ENCODE assay signal across 9 mouse cellular contexts in genomic region chr7:133011191-133011590, GRCm38 (mm10).
DNase-seq lines count a peak whose midpoint lies in the region; ATAC-seq and TF ChIP-seq lines count a peak whose summit lies in the region.
"Had no signal": no experiment of that assay in that cellular context is flagged by ENCODE, and none has a peak within 500 bp of the region (broad histone marks: within the 10 kb centered on the region; RNA-seq: fewer than 3 reads in every experiment).

No protein-coding gene starts in this region.

- peak; percentile 27; the same call in 1 of the 2 replicates for ATAC-seq in liver, postnatal 0 days
- ATAC-seq in liver, embryonic 12.5 days = no peak
- ATAC-seq in heart, postnatal 0 days (ENCODE audit: insufficient read depth, low read depth) = peak; percentile 72
- ATAC-seq in megakaryocyte-erythroid progenitor cell, adult 5-6 weeks (replicated peaks; ENCODE audit: low FRiP score, low TSS enrichment, poor library complexity, severe bottlenecking) = no peak
- ATAC-seq: Patski had no signal

- WGBS in liver, postnatal 0 days (ENCODE audit: insufficient replicate concordance) = 43% methylated on average over 5 of the region's 5 CpGs
- 65% methylated on average over 5 of the region's 5 CpGs for WGBS in liver, embryonic 12.5 days (ENCODE audit: insufficient replicate concordance)
- 22% methylated on average over 5 of the region's 5 CpGs for WGBS in heart, postnatal 0 days

- no peak for TF ChIP-seq EP300 in liver, postnatal 0 days (IDR thresholded peaks at IDR 0.05; ENCODE audit: low read depth)
- no peak for TF ChIP-seq EP300 in heart, postnatal 0 days (IDR thresholded peaks at IDR 0.05; ENCODE audit: low read depth)

- H3K9me3 ChIP-seq in liver, postnatal 0 days (ENCODE audit: low read length) = no peaks in the 10 kb centered on the region
- no peaks in the 10 kb centered on the region for H3K9me3 ChIP-seq in liver, embryonic 12.5 days (replicated peaks)
- no peaks in the 10 kb centered on the region for H3K9me3 ChIP-seq in heart, postnatal 0 days (replicated peaks; ENCODE audit: control insufficient read depth, low read length)

- no peak overlapping the region for H3K27ac ChIP-seq in liver, postnatal 0 days (ENCODE audit: low read depth)
- H3K27ac ChIP-seq in liver, embryonic 12.5 days = no peak overlapping the region
- peak overlapping the region; percentile 70 for H3K27ac ChIP-seq in heart, postnatal 0 days (ENCODE audit: low read depth)

- no peak overlapping the region for H3K9ac ChIP-seq in liver, postnatal 0 days (replicated peaks)
- H3K9ac ChIP-seq in liver, embryonic 12.5 days = no peak overlapping the region
- no peak overlapping the region for H3K9ac ChIP-seq in heart, postnatal 0 days (replicated peaks; ENCODE audit: low read depth, low read length)

- H3K27me3 ChIP-seq in liver, postnatal 0 days (ENCODE audit: insufficient read depth, low read length) = no peaks in the 10 kb centered on the region
- no peaks in the 10 kb centered on the region for H3K27me3 ChIP-seq in liver, embryonic 12.5 days (replicated peaks)
- H3K27me3 ChIP-seq in heart, postnatal 0 days (ENCODE audit: control insufficient read depth, insufficient read depth, low read length) = no peaks in the 10 kb centered on the region
- H3K27me3 ChIP-seq: Patski had no signal

- peak; percentile 33 for DNase-seq in liver, postnatal 0 days
- peak; percentile 70 for DNase-seq in cerebellum, adult 18-20 months
- peak; percentile 78 for DNase-seq in heart, postnatal 0 days (ENCODE audit: low spot score)
- DNase-seq in layer of hippocampus, adult 8-10 months (ENCODE audit: low spot score in 2 of 2) = peak; percentile 77 to 78
- DNase-seq in right cerebral cortex, postnatal 4 days = peak; percentile 36
- DNase-seq in left cerebral cortex, adult 18-20 months (ENCODE audit: low spot score in 2 of 2) = no peak

- TF ChIP-seq CTCF in liver, postnatal 0 days (IDR thresholded peaks at IDR 0.05; ENCODE audit: low read depth) = no peak
- no peak for TF ChIP-seq CTCF in heart, postnatal 0 days (IDR thresholded peaks at IDR 0.05; ENCODE audit: low read depth)

- no peak overlapping the region for H3K4me3 ChIP-seq in liver, postnatal 0 days (ENCODE audit: low read depth, low read length)
- no peak overlapping the region for H3K4me3 ChIP-seq in liver, embryonic 12.5 days
- no peak overlapping the region for H3K4me3 ChIP-seq in heart, postnatal 0 days (ENCODE audit: low read depth, low read length)

- peaks cover 8% of the 10 kb centered on the region for H3K4me1 ChIP-seq in liver, postnatal 0 days (ENCODE audit: insufficient read depth)
- peaks cover 21% of the 10 kb centered on the region; the same call in 1 of the 2 replicates for H3K4me1 ChIP-seq in liver, embryonic 12.5 days
- H3K4me1 ChIP-seq in heart, postnatal 0 days (ENCODE audit: control insufficient read depth, insufficient read depth) = peaks cover 75% of the 10 kb centered on the region

- H3K4me2 ChIP-seq in liver, postnatal 0 days (ENCODE audit: low read depth, low read length) = no peak overlapping the region; the same call in 1 of the 2 replicates
- H3K4me2 ChIP-seq in liver, embryonic 12.5 days = no peak overlapping the region
- H3K4me2 ChIP-seq in heart, postnatal 0 days (ENCODE audit: low read depth, low read length) = peak overlapping the region; percentile 31; the same call in 1 of the 2 replicates

- no peaks in the 10 kb centered on the region; the same call in 1 of the 2 replicates for H3K36me3 ChIP-seq in liver, postnatal 0 days (replicated peaks; ENCODE audit: insufficient read depth, low read length)
- H3K36me3 ChIP-seq in liver, embryonic 12.5 days = 0 out of 2 replicates have a peak, but pooled peaks cover 9% of the 10 kb centered on the region
- H3K36me3 ChIP-seq in heart, postnatal 0 days (replicated peaks; ENCODE audit: control insufficient read depth, insufficient read depth, low read length) = peaks cover 9% of the 10 kb centered on the region; the same call in 1 of the 2 replicates

Comparison
In these comparisons a context has a peak if more than half of its experiments do, and no peak if none do; other contexts are left out.
1. ATAC-seq: peak in liver, postnatal 0 days (single experiment) and heart, postnatal 0 days (single experiment); none in liver, embryonic 12.5 days (single experiment) and megakaryocyte-erythroid progenitor cell, adult 5-6 weeks (single experiment).
2. DNase-seq: peak in liver, postnatal 0 days (single experiment), cerebellum, adult 18-20 months (2 of 2), heart, postnatal 0 days (single experiment), layer of hippocampus, adult 8-10 months (2 of 2) and right cerebral cortex, postnatal 4 days (single experiment); none in left cerebral cortex, adult 18-20 months (0 of 2).